Comparison of ENCODE assay signal across 12 mouse cellular contexts in the genomic region with DNA sequence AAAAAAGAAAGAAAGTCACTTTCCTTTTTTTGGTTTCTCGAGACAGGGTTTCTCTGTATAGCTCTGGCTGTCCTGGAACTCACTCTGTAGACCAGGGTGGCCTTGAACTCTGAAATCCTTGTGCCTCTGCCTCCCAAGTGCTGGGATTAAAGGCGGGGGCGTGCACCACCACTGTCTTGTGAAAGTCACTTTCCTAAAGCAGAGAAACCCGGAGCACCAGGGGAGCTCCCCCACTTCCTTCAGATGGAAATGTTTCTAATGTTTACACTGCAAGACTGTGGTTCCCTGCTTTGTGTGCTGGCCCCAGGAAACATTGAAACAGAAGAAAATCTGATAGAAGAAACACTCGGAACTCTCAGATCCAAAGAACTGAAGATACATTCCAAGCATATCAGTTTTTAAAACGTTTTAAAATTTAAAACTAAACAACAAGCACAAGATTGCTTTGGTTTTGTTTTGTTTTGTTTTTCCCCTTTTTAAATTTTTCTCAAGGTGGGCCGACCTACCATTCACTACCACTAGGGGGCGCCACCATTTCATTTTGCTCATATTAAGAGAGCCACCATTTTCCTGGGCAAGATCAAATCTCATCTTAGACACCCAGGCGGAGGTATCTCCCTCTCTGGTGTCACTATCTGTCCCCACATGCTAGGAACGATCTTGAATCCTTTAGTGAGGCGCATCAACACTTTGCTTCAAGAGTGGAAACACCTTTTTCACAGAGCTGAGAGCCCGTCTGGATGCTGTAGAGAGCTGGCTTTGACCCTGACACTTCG. TPM values are rescaled to one million over a fixed set of nuclear protein-coding genes. Genes with fewer than 3 reads are reported as not detected.
DNase-seq lines count a peak whose midpoint lies in the region; ATAC-seq and TF ChIP-seq lines count a peak whose summit lies in the region.
"Had no signal": no experiment of that assay in that cellular context is flagged by ENCODE, and none has a peak within 500 bp of the region (broad histone marks: within the 10 kb centered on the region; RNA-seq: fewer than 3 reads in every experiment).

No protein-coding gene starts in this region.

- no peak overlapping the region for H3K9ac ChIP-seq in kidney, embryonic 14.5 days (ENCODE audit: low read depth, low read length)
- H3K9ac ChIP-seq in forebrain, embryonic 12.5 days: no peak overlapping the region

- H3K4me1 ChIP-seq in kidney, embryonic 14.5 days (ENCODE audit: control insufficient read depth, insufficient read depth, low read length): no peaks in the 10 kb centered on the region
- H3K4me1 ChIP-seq in bone marrow macrophage, adult 2 months (ENCODE audit: control insufficient read depth, insufficient read depth, low read length): peaks cover 6% of the 10 kb centered on the region
- H3K4me1 ChIP-seq in forebrain, embryonic 12.5 days: no peaks in the 10 kb centered on the region

- H3K4me3 ChIP-seq in kidney, embryonic 14.5 days (ENCODE audit: low read length): no peak overlapping the region
- no peak overlapping the region for H3K4me3 ChIP-seq in bone marrow macrophage, adult 2 months (ENCODE audit: insufficient read depth, low read length)
- H3K4me3 ChIP-seq in forebrain, embryonic 12.5 days (replicated peaks): no peak overlapping the region

- DNase-seq in kidney, postnatal 10 days: peak; percentile 15
- DNase-seq in CD8-positive naive resting alpha-beta T cell, adult 2 months (ENCODE audit: low read depth in 2 of 2, low spot score in 2 of 2): peak; percentile 26 to 32
- DNase-seq in gastrocnemius, postnatal 36 days: no peak
- DNase-seq: retina, postnatal 1 day had no signal

- no peak overlapping the region for H3K4me2 ChIP-seq in kidney, embryonic 14.5 days (replicated peaks; ENCODE audit: low read depth, low read length)
- no peak overlapping the region for H3K4me2 ChIP-seq in forebrain, embryonic 12.5 days

- H3K9me3 ChIP-seq in kidney, embryonic 14.5 days (ENCODE audit: control insufficient read depth, low read length): no peaks in the 10 kb centered on the region
- no peaks in the 10 kb centered on the region for H3K9me3 ChIP-seq in forebrain, embryonic 12.5 days

- peaks cover 10% of the 10 kb centered on the region for H3K27me3 ChIP-seq in kidney, embryonic 14.5 days (ENCODE audit: control insufficient read depth, insufficient read depth, low read length)
- 0 out of 2 replicates have a peak, but pooled peaks cover 5% of the 10 kb centered on the region for H3K27me3 ChIP-seq in forebrain, embryonic 12.5 days

- no peak for TF ChIP-seq POLR2A in bone marrow macrophage, adult 2 months (IDR thresholded peaks at IDR 0.05; ENCODE audit: borderline replicate concordance, low read depth, low read length)

- no peaks in the 10 kb centered on the region for H3K36me3 ChIP-seq in kidney, embryonic 14.5 days (ENCODE audit: control insufficient read depth, insufficient read depth, low read length)
- H3K36me3 ChIP-seq in forebrain, embryonic 12.5 days (replicated peaks): no peaks in the 10 kb centered on the region

- intact Hi-C loops in gastrocnemius, postnatal 36 days (cut with DNase I): no loop called here

- TF ChIP-seq CTCF in bone marrow macrophage, adult 2 months (IDR thresholded peaks at IDR 0.05; ENCODE audit: low read depth, low read length): peak; percentile 34; the same call in 1 of the 2 replicates

- ATAC-seq in kidney, embryonic 14.5 days (ENCODE audit: low FRiP score, low TSS enrichment): no peak
- ATAC-seq in megakaryocyte, adult 5-6 weeks (ENCODE audit: poor library complexity, severe bottlenecking): peak; percentile 41; the same call in 1 of the 2 replicates
- ATAC-seq in forebrain, embryonic 12.5 days (ENCODE audit: low FRiP score): no peak
- no peak for ATAC-seq in erythroblast, adult 5-6 weeks (replicated peaks; ENCODE audit: low FRiP score, poor library complexity, severe bottlenecking)
- ATAC-seq: forebrain, embryonic 16.5 days; inflammation-experienced regulatory T-cells, adult 6 months had no signal

- no peak overlapping the region for H3K27ac ChIP-seq in kidney, embryonic 14.5 days (ENCODE audit: low read depth, low read length)
- H3K27ac ChIP-seq in bone marrow macrophage, adult 2 months (ENCODE audit: insufficient read depth, low read depth, low read length): no peak overlapping the region
- H3K27ac ChIP-seq in forebrain, embryonic 12.5 days: no peak overlapping the region

- WGBS in kidney, embryonic 14.5 days: 69% methylated on average over 13 of the region's 13 CpGs
- WGBS in forebrain, embryonic 12.5 days: 68% methylated on average over 13 of the region's 13 CpGs

RNA-seq across cellular contexts. Expression of a gene that starts 24.5 kb away (rescaled TPM):
- polyA plus RNA-seq in kidney, embryonic 14.5 days (2014; fragmentation: Nextera tagmentation; extraction: Ambion mirVana): 0.28 and 0.41 TPM in 2 replicates
- polyA plus RNA-seq in bone marrow macrophage, adult 2 months (2012; ENCODE audit: insufficient read depth, insufficient read length, missing spikeins): not detected in 2 replicates
- 0.62 TPM in 1 of 2 replicates, not detected in the other for total RNA-seq in megakaryocyte, adult 5-6 weeks (2015)
- 0.37 TPM in 1 of 2 replicates, not detected in the other for total RNA-seq in megakaryocyte, adult 5-6 weeks (2017)
- polyA plus RNA-seq in forebrain, embryonic 12.5 days (2016; fragmentation: Nextera tagmentation; extraction: Ambion mirVana): 0.11 TPM in 1 of 2 replicates, not detected in the other
- total RNA-seq in erythroblast, adult 5-6 weeks (2015; ENCODE audit: low replicate concordance): not detected in 2 replicates
- total RNA-seq in erythroblast, adult 5-6 weeks (2017; ENCODE audit: low replicate concordance): not detected in 2 replicates
- under 1 TPM; 0.22 to 0.36 TPM for total RNA-seq in gastrocnemius, postnatal 36 days (2021)
- total RNA-seq: heart, adult 8-10 months had no signal
- polyA plus RNA-seq: forebrain, embryonic 16.5 days; inflammation-experienced regulatory T-cells, adult 6 months had no signal

RNA-seq across cellular contexts. Expression of a gene that starts 54.1 kb away (rescaled TPM):
- 6.9 and 8.0 TPM in 2 replicates for polyA plus RNA-seq in kidney, embryonic 14.5 days (2014; fragmentation: Nextera tagmentation; extraction: Ambion mirVana)
- polyA plus RNA-seq in bone marrow macrophage, adult 2 months (2012; ENCODE audit: insufficient read depth, insufficient read length, missing spikeins): 63.1 and 68.5 TPM in 2 replicates
- 29.3 and 39.3 TPM in 2 replicates for total RNA-seq in megakaryocyte, adult 5-6 weeks (2015)
- 23.3 and 27.1 TPM in 2 replicates for total RNA-seq in megakaryocyte, adult 5-6 weeks (2017)
- 2.7 and 3.1 TPM in 2 replicates for polyA plus RNA-seq in forebrain, embryonic 12.5 days (2016; fragmentation: Nextera tagmentation; extraction: Ambion mirVana)
- total RNA-seq in erythroblast, adult 5-6 weeks (2015; ENCODE audit: low replicate concordance): 1.7 and 6.9 TPM in 2 replicates
- 1.8 and 7.8 TPM in 2 replicates for total RNA-seq in erythroblast, adult 5-6 weeks (2017; ENCODE audit: low replicate concordance)
- total RNA-seq in gastrocnemius, postnatal 36 days (2021): 10 to 100 TPM in 1 of 2 experiments, 1 to 10 TPM in 1; 9.6 to 11.6 TPM
- polyA plus RNA-seq: inflammation-experienced regulatory T-cells, adult 6 months had no signal

RNA-seq across cellular contexts. Expression of a gene that starts 59.7 kb away (rescaled TPM):
- 177 and 178 TPM in 2 replicates for polyA plus RNA-seq in kidney, embryonic 14.5 days (2014; fragmentation: Nextera tagmentation; extraction: Ambion mirVana)
- 143 and 153 TPM in 2 replicates for polyA plus RNA-seq in bone marrow macrophage, adult 2 months (2012; ENCODE audit: insufficient read depth, insufficient read length, missing spikeins)
- 141 and 187 TPM in 2 replicates for total RNA-seq in megakaryocyte, adult 5-6 weeks (2015)
- total RNA-seq in megakaryocyte, adult 5-6 weeks (2017): 52.3 and 73.3 TPM in 2 replicates
- 89.0 and 98.1 TPM in 2 replicates for polyA plus RNA-seq in forebrain, embryonic 12.5 days (2016; fragmentation: Nextera tagmentation; extraction: Ambion mirVana)
- 31.6 and 35.5 TPM in 2 replicates for total RNA-seq in erythroblast, adult 5-6 weeks (2015; ENCODE audit: low replicate concordance)
- 24.7 and 25.2 TPM in 2 replicates for total RNA-seq in erythroblast, adult 5-6 weeks (2017; ENCODE audit: low replicate concordance)
- total RNA-seq in gastrocnemius, postnatal 36 days (2021): 100 to 1,000 TPM; 124 to 142 TPM

Comparison
In these comparisons a context has a peak if more than half of its experiments do, and no peak if none do; other contexts are left out.
1. DNase-seq: peak in kidney, postnatal 10 days (single experiment) and CD8-positive naive resting alpha-beta T cell, adult 2 months (2 of 2); none in gastrocnemius, postnatal 36 days (0 of 2).